Mouse (Mus musculus) effector memory CD4-positive, alpha-beta T cell, adult 5 months (primary cell): ENCODE data around the gene Clca4a. TPM values are rescaled to one million over a fixed set of nuclear protein-coding genes. Genes with fewer than 3 reads are reported as not detected.

ENCODE experiments used
- polyA plus RNA-seq: library from polyadenylated mRNA; unstranded; fragments of 100-300 nt; shearing (Covaris generic); gene quantifications from one replicate; pipeline ENCODE4 v1.2.1, GENCODE M21; 2017

Gene Clca4a
- polyA plus RNA-seq, result not detected

GRCm38 (mm10) chr3:144974945-144975344 lies at the start of gene Clca4a:
Gene Clca4a, minus strand, starts transcription at chr3:144975045.

GRCm38 (mm10) chr3:144932335-144932734 lies 42.5 kb downstream of the Clca4a start, which contains the start of gene Clca4b:
Gene Clca4b, minus strand, starts transcription at chr3:144932529.

Other genes starting within 250 kb of the Clca4a start
- gene Clca3a1, start 214.1 kb downstream of the Clca4a start, polyA plus RNA-seq, result not detected
- not detected for gene Clca3a2, start 155.6 kb downstream of the Clca4a start, polyA plus RNA-seq
- not detected for gene Clca3b, start 125.7 kb downstream of the Clca4a start, polyA plus RNA-seq
- gene Clca4b, start 42.5 kb downstream of the Clca4a start, polyA plus RNA-seq, result not detected
- gene Clca1, start 57.7 kb upstream of the Clca4a start, polyA plus RNA-seq, result not detected
- not detected for gene Clca2, start 124.4 kb upstream of the Clca4a start, polyA plus RNA-seq
- 8.0 TPM for gene Odf2l, start 143.5 kb upstream of the Clca4a start, polyA plus RNA-seq